Mouse (Mus musculus): Measurements from ENCODE around the gene Cdc123.

DNA sequence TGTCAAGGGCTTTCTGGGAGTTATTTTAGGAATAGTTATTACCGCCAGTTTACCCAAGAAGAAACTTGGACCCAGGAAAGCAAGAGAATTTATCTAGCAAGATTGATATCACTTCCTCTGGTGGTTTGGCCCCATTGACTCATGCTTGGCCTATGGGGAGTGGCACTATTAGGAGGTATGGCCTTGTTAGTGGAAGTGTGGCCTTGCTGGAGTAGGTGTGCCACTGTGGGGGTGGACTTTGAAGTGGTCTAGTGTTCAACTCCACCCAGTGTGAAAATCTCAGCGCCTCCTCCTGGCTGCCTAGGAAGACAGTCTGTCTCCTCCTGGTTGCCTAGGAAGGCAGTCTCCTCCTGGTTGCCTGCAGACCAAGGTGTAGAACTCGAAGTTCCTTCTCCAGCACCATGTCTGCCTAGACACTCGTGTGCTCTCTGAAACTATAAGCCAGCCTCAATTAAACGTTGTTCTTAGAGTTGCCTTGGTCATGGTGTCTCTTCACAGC is 97.4 kb downstream of the Cdc123 start:
- TF ChIP-seq CTCF (IDR thresholded peaks at IDR 0.05; ENCODE audit: low read depth, low read length) (no peak), POLR2A (IDR thresholded peaks at IDR 0.05; ENCODE audit: insufficient read depth, low read length) (no peak), EP300 (IDR thresholded peaks at IDR 0.05; ENCODE audit: insufficient read depth, low read depth, low read length) (no peak)

Data from ES-Bruce4 (cell line).